29 mouse cellular contexts compared by ENCODE assay signal in the genomic region with DNA sequence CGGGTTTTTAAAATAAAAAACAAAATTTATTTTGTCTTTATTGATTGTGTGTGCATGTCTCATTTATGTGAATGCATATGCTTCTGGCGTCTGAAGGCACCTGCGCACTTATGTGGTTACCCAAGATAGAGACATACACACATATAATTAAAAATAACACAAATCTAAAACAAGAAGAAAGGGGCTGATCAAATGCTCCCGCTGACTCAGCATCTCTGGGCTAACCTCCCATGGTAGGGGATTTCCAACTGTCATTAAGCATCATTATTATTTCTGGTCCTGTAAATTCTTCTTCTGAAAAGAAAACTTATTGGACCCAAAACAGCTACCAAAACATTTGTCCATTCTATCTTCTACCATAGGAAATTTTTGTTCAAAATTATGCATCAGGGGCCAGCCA. TPM values are rescaled to one million over a fixed set of nuclear protein-coding genes. Genes with fewer than 3 reads are reported as not detected.
"Had no signal": no experiment of that assay in that cellular context is flagged by ENCODE, and none has a peak within 500 bp of the region (broad histone marks: within the 10 kb centered on the region; RNA-seq: fewer than 3 reads in every experiment).

No protein-coding gene starts in this region.

- H3K4me2 ChIP-seq: heart, embryonic 11.5 days; heart, embryonic 13.5 days; heart, embryonic 15.5 days; hindbrain, embryonic 12.5 days; hindbrain, embryonic 14.5 days; limb, embryonic 12.5 days; liver, embryonic 11.5 days; liver, embryonic 13.5 days; liver, embryonic 15.5 days had no signal

- H3K27me3 ChIP-seq: heart, embryonic 13.5 days; heart, embryonic 15.5 days; hindbrain, embryonic 12.5 days; limb, embryonic 12.5 days; liver, embryonic 13.5 days; liver, embryonic 15.5 days had no signal

- H3K36me3 ChIP-seq: heart, embryonic 13.5 days; heart, embryonic 15.5 days; hindbrain, embryonic 10.5 days; hindbrain, embryonic 12.5 days; limb, embryonic 10.5 days; limb, embryonic 12.5 days; liver, embryonic 13.5 days; liver, embryonic 15.5 days had no signal

- H3K27ac ChIP-seq: heart, embryonic 13.5 days; heart, embryonic 15.5 days; hindbrain, embryonic 10.5 days; hindbrain, embryonic 12.5 days; hindbrain, embryonic 14.5 days; layer of hippocampus, adult 2 months; left cerebral cortex, adult 2 months; limb, embryonic 10.5 days; limb, embryonic 12.5 days; liver, embryonic 13.5 days; liver, embryonic 15.5 days had no signal

- H3K9ac ChIP-seq: heart, embryonic 13.5 days; heart, embryonic 15.5 days; hindbrain, embryonic 12.5 days; hindbrain, embryonic 14.5 days; limb, embryonic 12.5 days; liver, embryonic 13.5 days; liver, embryonic 15.5 days; liver, postnatal 0 days had no signal

- ATAC-seq: hindbrain, embryonic 16.5 days; intestine, postnatal 0 days; liver, postnatal 0 days had no signal

- DNase-seq: gastrocnemius, postnatal 14 days; gastrocnemius, postnatal 36 days; heart, adult 11 months; heart, postnatal 14 days; heart, postnatal 36 days; kidney, adult 18-20 months; kidney, adult 8-10 months; kidney, postnatal 10 days; kidney, postnatal 25 days; kidney, postnatal 4 days; liver; liver, embryonic 13.5 days; liver, postnatal 0 days had no signal

- H3K9me3 ChIP-seq: heart, embryonic 13.5 days; heart, embryonic 15.5 days; hindbrain, embryonic 10.5 days; hindbrain, embryonic 12.5 days; limb, embryonic 10.5 days; limb, embryonic 12.5 days; liver, embryonic 13.5 days; liver, embryonic 15.5 days had no signal

- H3K4me3 ChIP-seq: heart, embryonic 13.5 days; heart, embryonic 15.5 days; hindbrain, embryonic 10.5 days; hindbrain, embryonic 12.5 days; layer of hippocampus, adult 2 months; left cerebral cortex, adult 2 months; limb, embryonic 10.5 days; limb, embryonic 12.5 days; liver, embryonic 13.5 days; liver, embryonic 15.5 days had no signal

RNA-seq across cellular contexts. Expression of a gene that starts 36.8 kb away (rescaled TPM):
- total RNA-seq: gastrocnemius, adult 18-20 months; gastrocnemius, adult 8-10 months; gastrocnemius, postnatal 36 days had no signal
